Comparison of ENCODE assay signal across 8 mouse cellular contexts in genomic region chr9:35016762-35017161, GRCm38 (mm10).
DNase-seq lines count a peak whose midpoint lies in the region; ATAC-seq and TF ChIP-seq lines count a peak whose summit lies in the region.

No protein-coding gene starts in this region.

- H3K9me3 ChIP-seq in forebrain, postnatal 0 days (ENCODE audit: low read length), result no peaks in the 10 kb centered on the region
- H3K9me3 ChIP-seq in forebrain, embryonic 12.5 days, result no peaks in the 10 kb centered on the region
- H3K9me3 ChIP-seq in neural tube, embryonic 13.5 days, result no peaks in the 10 kb centered on the region
- no peaks in the 10 kb centered on the region for H3K9me3 ChIP-seq in lung, embryonic 16.5 days (ENCODE audit: control insufficient read depth, low read length)

- DNase-seq in forebrain, postnatal 0 days, result peak; percentile 60
- DNase-seq in neural tube, embryonic 10.5 days (ENCODE audit: extremely low spot score, low spot score), result no peak
- DNase-seq in cerebellum, adult 2 months, result peak; percentile 65 to 67
- DNase-seq in Muller cell, postnatal 12 days (ENCODE audit: inconsistent ontology term), result no peak
- DNase-seq in ovary, adult 18-20 months (ENCODE audit: low spot score), result no peak

- no peak overlapping the region for H3K4me2 ChIP-seq in forebrain, postnatal 0 days (ENCODE audit: low read depth)
- H3K4me2 ChIP-seq in forebrain, embryonic 12.5 days, result no peak overlapping the region
- no peak overlapping the region for H3K4me2 ChIP-seq in neural tube, embryonic 13.5 days
- H3K4me2 ChIP-seq in lung, embryonic 16.5 days (ENCODE audit: low read depth, low read length), result no peak overlapping the region

- H3K4me1 ChIP-seq in forebrain, postnatal 0 days (ENCODE audit: insufficient read depth), result peaks cover 17% of the 10 kb centered on the region
- peaks cover 15% of the 10 kb centered on the region; the same call in 1 of the 2 replicates for H3K4me1 ChIP-seq in forebrain, embryonic 12.5 days
- peaks cover 40% of the 10 kb centered on the region for H3K4me1 ChIP-seq in neural tube, embryonic 13.5 days (replicated peaks)
- peaks cover 30% of the 10 kb centered on the region for H3K4me1 ChIP-seq in cerebellum, adult 2 months (ENCODE audit: control insufficient read depth, insufficient read depth, low read length)
- H3K4me1 ChIP-seq in lung, embryonic 16.5 days (replicated peaks; ENCODE audit: control insufficient read depth, insufficient read depth, low read length), result peaks cover 18% of the 10 kb centered on the region

- peak overlapping the region; percentile 69; the same call in 1 of the 2 replicates for H3K27ac ChIP-seq in forebrain, postnatal 0 days (ENCODE audit: low read depth, low read length)
- no peak overlapping the region for H3K27ac ChIP-seq in forebrain, embryonic 12.5 days
- H3K27ac ChIP-seq in neural tube, embryonic 13.5 days (replicated peaks), result no peak overlapping the region
- no peak overlapping the region for H3K27ac ChIP-seq in cerebellum, adult 2 months (ENCODE audit: insufficient read depth, low read length)
- H3K27ac ChIP-seq in lung, embryonic 16.5 days (ENCODE audit: low read length), result no peak overlapping the region

- no peak for TF ChIP-seq POLR2A in cerebellum, adult 2 months (IDR thresholded peaks at IDR 0.05; ENCODE audit: borderline replicate concordance, insufficient read depth, low read length)

- H3K36me3 ChIP-seq in forebrain, postnatal 0 days (ENCODE audit: insufficient read depth), result no peaks in the 10 kb centered on the region; the same call in 1 of the 2 replicates
- no peaks in the 10 kb centered on the region for H3K36me3 ChIP-seq in forebrain, embryonic 12.5 days (replicated peaks)
- H3K36me3 ChIP-seq in neural tube, embryonic 13.5 days, result no peaks in the 10 kb centered on the region
- no peaks in the 10 kb centered on the region for H3K36me3 ChIP-seq in lung, embryonic 16.5 days (ENCODE audit: control insufficient read depth, insufficient read depth, low read length)

- H3K27me3 ChIP-seq in forebrain, postnatal 0 days (ENCODE audit: insufficient read depth, low read length), result no peaks in the 10 kb centered on the region
- H3K27me3 ChIP-seq in forebrain, embryonic 12.5 days, result peaks cover 20% of the 10 kb centered on the region
- H3K27me3 ChIP-seq in neural tube, embryonic 13.5 days, result no peaks in the 10 kb centered on the region
- no peaks in the 10 kb centered on the region for H3K27me3 ChIP-seq in cerebellum, adult 2 months (ENCODE audit: control insufficient read depth, insufficient read depth, low read length)
- no peaks in the 10 kb centered on the region for H3K27me3 ChIP-seq in lung, embryonic 16.5 days (ENCODE audit: control insufficient read depth, insufficient read depth, low read depth, low read length)

- H3K9ac ChIP-seq in forebrain, postnatal 0 days, result no peak overlapping the region
- H3K9ac ChIP-seq in forebrain, embryonic 12.5 days, result no peak overlapping the region
- no peak overlapping the region for H3K9ac ChIP-seq in neural tube, embryonic 13.5 days
- H3K9ac ChIP-seq in lung, embryonic 16.5 days (ENCODE audit: low read length), result no peak overlapping the region

- ATAC-seq in forebrain, postnatal 0 days, result peak; percentile 28
- no peak for ATAC-seq in forebrain, embryonic 12.5 days (ENCODE audit: low FRiP score)
- peak; percentile 16; the same call in 1 of the 2 replicates for ATAC-seq in neural tube, embryonic 13.5 days (ENCODE audit: low read depth)
- ATAC-seq in lung, embryonic 16.5 days (ENCODE audit: low read depth), result peak; percentile 43; the same call in 1 of the 2 replicates

- no peak overlapping the region for H3K4me3 ChIP-seq in forebrain, postnatal 0 days (ENCODE audit: low read depth, low read length)
- no peak overlapping the region for H3K4me3 ChIP-seq in forebrain, embryonic 12.5 days (replicated peaks)
- no peak overlapping the region for H3K4me3 ChIP-seq in neural tube, embryonic 13.5 days
- no peak overlapping the region for H3K4me3 ChIP-seq in cerebellum, adult 2 months (replicated peaks; ENCODE audit: insufficient read depth, low read depth, low read length)
- no peak overlapping the region for H3K4me3 ChIP-seq in lung, embryonic 16.5 days (ENCODE audit: low read length)

- WGBS in forebrain, postnatal 0 days, result 48% methylated on average over 4 of the region's 4 CpGs
- 63% methylated on average over 4 of the region's 4 CpGs for WGBS in forebrain, embryonic 12.5 days
- 49% methylated on average over 4 of the region's 4 CpGs for WGBS in neural tube, embryonic 13.5 days
- WGBS in cerebellum, adult 2 months, result 52% methylated on average over 4 of the region's 4 CpGs
- 55% methylated on average over 4 of the region's 4 CpGs for WGBS in lung, embryonic 16.5 days

- TF ChIP-seq CTCF in forebrain, postnatal 0 days (IDR thresholded peaks at IDR 0.05; ENCODE audit: low read depth), result peak; percentile 72
- TF ChIP-seq CTCF in cerebellum, adult 2 months (IDR thresholded peaks at IDR 0.05; ENCODE audit: borderline replicate concordance, insufficient read depth, low read depth, low read length), result peak; percentile 83

Comparison
In these comparisons a context has a peak if more than half of its experiments do, and no peak if none do; other contexts are left out.
1. DNase-seq: peak in forebrain, postnatal 0 days (single experiment) and cerebellum, adult 2 months (2 of 2); none in neural tube, embryonic 10.5 days (single experiment), Muller cell, postnatal 12 days (single experiment) and ovary, adult 18-20 months (single experiment).